Mouse (Mus musculus): ENCODE results near the gene Gal3st2b. TPM values are rescaled to one million over a fixed set of nuclear protein-coding genes. Genes with fewer than 3 reads are reported as not detected.
"Not testable (repeated sequence)": the region's sequence is repeated elsewhere in the genome, so short reads cannot be mapped to it uniquely, and the experiment has no call there.

The Gal3st2b gene
- polyA plus RNA-seq, 1 experiment from 2014 or later: not detected

GRCm38 (mm10) chr1:93990209-93990608 lies 72.1 kb downstream of the Gal3st2b start, which contains the start of gene Gal3st2c:
Gal3st2c (plus strand) TSS chr1:93990509.
- H3K4me1 ChIP-seq (replicated peaks; ENCODE audit: control insufficient read depth, insufficient read depth, low read length); ATAC-seq (replicated peaks; ENCODE audit: low FRiP score, low TSS enrichment, low read depth); H3K9ac ChIP-seq (ENCODE audit: low read length); H3K27ac ChIP-seq (ENCODE audit: low read depth); H3K4me2 ChIP-seq (ENCODE audit: low read length); DNase-seq (ENCODE audit: low spot score); H3K4me3 ChIP-seq (ENCODE audit: low read depth, low read length); H3K9me3 ChIP-seq (ENCODE audit: control insufficient read depth, low read length); H3K36me3 ChIP-seq (ENCODE audit: control insufficient read depth, insufficient read depth, low read length); H3K27me3 ChIP-seq (replicated peaks; ENCODE audit: control insufficient read depth, insufficient read depth, low read length): not testable (repeated sequence)
- 83% methylated on average over 7 of the region's 8 CpGs for WGBS

DNA sequence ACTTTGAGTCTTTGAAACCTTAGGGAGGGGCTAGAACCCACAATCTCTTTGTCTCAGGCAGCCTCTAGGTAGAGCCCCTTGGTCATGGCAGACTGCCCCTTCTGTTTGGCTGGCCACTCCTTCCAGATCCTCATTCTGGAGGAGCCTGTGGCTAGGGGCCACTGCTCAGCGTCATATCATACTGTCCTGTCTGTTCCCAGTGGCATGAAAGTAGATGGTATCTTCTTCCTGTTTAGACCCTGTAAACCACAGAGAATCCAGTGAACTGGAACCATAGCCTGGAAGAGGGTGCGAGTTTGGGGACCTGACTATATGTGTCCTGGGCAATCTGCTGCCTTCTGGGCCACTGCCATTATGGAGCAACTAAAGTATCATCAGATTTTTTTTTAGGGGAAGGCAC lies 73.0 kb downstream of the Gal3st2b start:
- H3K27ac ChIP-seq (ENCODE audit: low read depth); H3K4me1 ChIP-seq (replicated peaks; ENCODE audit: control insufficient read depth, insufficient read depth, low read length); DNase-seq (ENCODE audit: low spot score); H3K9ac ChIP-seq (ENCODE audit: low read length); H3K9me3 ChIP-seq (ENCODE audit: control insufficient read depth, low read length); H3K27me3 ChIP-seq (replicated peaks; ENCODE audit: control insufficient read depth, insufficient read depth, low read length); H3K36me3 ChIP-seq (ENCODE audit: control insufficient read depth, insufficient read depth, low read length); H3K4me3 ChIP-seq (ENCODE audit: low read depth, low read length); H3K4me2 ChIP-seq (ENCODE audit: low read length); ATAC-seq (replicated peaks; ENCODE audit: low FRiP score, low TSS enrichment, low read depth): not testable (repeated sequence)
- 69% methylated on average over 2 of the region's 2 CpGs for WGBS

DNA sequence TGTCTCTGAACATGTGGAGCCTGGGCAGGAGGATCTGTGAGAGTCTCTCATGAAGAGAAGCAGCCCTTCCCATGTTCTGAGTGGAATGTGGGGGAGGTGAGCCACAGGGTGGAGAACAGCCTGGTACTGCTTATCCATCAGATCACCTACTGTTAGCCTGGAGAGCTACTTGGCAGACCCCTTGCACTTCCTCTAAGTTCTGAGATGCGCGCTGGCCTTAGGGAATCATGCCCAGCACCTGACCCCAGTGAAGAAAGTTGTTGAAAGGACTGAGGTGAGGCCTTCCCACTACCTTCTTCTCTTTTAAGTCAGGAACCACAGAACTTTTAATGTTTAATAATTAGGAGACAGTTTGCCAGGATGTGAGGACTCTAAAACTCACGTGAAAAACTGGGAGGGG lies 73.4 kb downstream of the Gal3st2b start:
- not testable (repeated sequence) for H3K4me3 ChIP-seq (ENCODE audit: low read depth, low read length); H3K36me3 ChIP-seq (ENCODE audit: control insufficient read depth, insufficient read depth, low read length); H3K9me3 ChIP-seq (ENCODE audit: control insufficient read depth, low read length); H3K4me1 ChIP-seq (replicated peaks; ENCODE audit: control insufficient read depth, insufficient read depth, low read length); DNase-seq (ENCODE audit: low spot score); H3K4me2 ChIP-seq (ENCODE audit: low read length); H3K9ac ChIP-seq (ENCODE audit: low read length); ATAC-seq (replicated peaks; ENCODE audit: low FRiP score, low TSS enrichment, low read depth); H3K27me3 ChIP-seq (replicated peaks; ENCODE audit: control insufficient read depth, insufficient read depth, low read length); H3K27ac ChIP-seq (ENCODE audit: low read depth)
- WGBS: 78% methylated on average over 3 of the region's 3 CpGs

Other genes starting within 250 kb of the Gal3st2b start
- 46.5 and 51.3 TPM in 2 replicates for gene Bok, start 232.7 kb upstream of the Gal3st2b start, polyA plus RNA-seq (2014; fragmentation: Nextera tagmentation; extraction: Ambion mirVana)
- gene Atg4b, start 166.8 kb upstream of the Gal3st2b start, polyA plus RNA-seq (2014; fragmentation: Nextera tagmentation; extraction: Ambion mirVana): 82.4 and 92.0 TPM in 2 replicates
- gene Thap4, start 163.4 kb upstream of the Gal3st2b start, polyA plus RNA-seq (2014; fragmentation: Nextera tagmentation; extraction: Ambion mirVana): 60.1 and 63.8 TPM in 2 replicates
- 272 and 288 TPM in 2 replicates for gene Dtymk, start 116.4 kb upstream of the Gal3st2b start, polyA plus RNA-seq (2014; fragmentation: Nextera tagmentation; extraction: Ambion mirVana)
- 19.7 and 23.2 TPM in 2 replicates for gene Ing5, start 114.3 kb upstream of the Gal3st2b start, polyA plus RNA-seq (2014; fragmentation: Nextera tagmentation; extraction: Ambion mirVana)
- 13.5 and 14.8 TPM in 2 replicates for gene D2hgdh, start 93.4 kb upstream of the Gal3st2b start, polyA plus RNA-seq (2014; fragmentation: Nextera tagmentation; extraction: Ambion mirVana)
- gene Gal3st2, start 57.0 kb upstream of the Gal3st2b start, polyA plus RNA-seq (2014; fragmentation: Nextera tagmentation; extraction: Ambion mirVana): 0.09 and 0.19 TPM in 2 replicates
- gene Gal3st2c, start 72.2 kb downstream of the Gal3st2b start, polyA plus RNA-seq (2014; fragmentation: Nextera tagmentation; extraction: Ambion mirVana): 0.03 TPM in 1 of 2 replicates, not detected in the other
- gene Neu4, start 102.1 kb downstream of the Gal3st2b start, polyA plus RNA-seq (2014; fragmentation: Nextera tagmentation; extraction: Ambion mirVana): not detected in 2 replicates
- 0.20 and 0.42 TPM in 2 replicates for gene Pdcd1, start 134.2 kb downstream of the Gal3st2b start, polyA plus RNA-seq (2014; fragmentation: Nextera tagmentation; extraction: Ambion mirVana)

All from intestine, embryonic 14.5 days (tissue).